Mouse (Mus musculus) frontal cortex, adult (tissue): Measurements from ENCODE around the gene Lrsam1.

ENCODE experiments used
- ATAC-seq: cut with Nextera tagmentation; 2 replicates; pipeline ENCODE4 v1.9.2; 2017; ENCODE audit warnings: mild to moderate bottlenecking, moderate library complexity, mixed read lengths; ENCODE audit not compliant: low TSS enrichment

Lrsam1 gene

GRCm38 (mm10) chr2:32966689-32967631 is 5.5 kb upstream of the Lrsam1 start:
- peak; percentile 70 for ATAC-seq

DNA sequence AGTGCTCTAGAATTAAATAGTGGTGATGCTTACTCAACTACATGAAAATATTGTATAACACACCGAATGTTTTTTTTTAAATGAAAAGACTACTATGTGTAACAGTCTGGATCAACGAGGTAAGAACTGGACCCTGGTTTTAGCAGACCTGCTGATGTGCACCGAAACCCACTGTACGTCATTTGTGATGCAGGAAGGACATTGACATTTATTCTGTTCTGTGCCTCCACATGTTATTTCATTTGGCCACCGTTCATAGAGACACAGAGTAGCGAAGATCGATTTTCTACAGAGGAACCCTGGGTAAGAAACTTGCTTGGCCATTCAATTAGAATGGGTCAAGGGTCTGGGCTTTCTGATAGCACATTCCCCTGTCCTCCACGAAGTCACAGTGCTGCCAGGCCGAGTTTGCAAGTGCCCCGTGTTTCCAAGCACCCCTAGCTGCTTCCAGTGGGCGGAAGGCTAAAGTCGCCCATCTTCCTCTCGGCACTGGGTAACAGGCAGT is 4.8 kb upstream of the Lrsam1 start:
- no peak for ATAC-seq

DNA sequence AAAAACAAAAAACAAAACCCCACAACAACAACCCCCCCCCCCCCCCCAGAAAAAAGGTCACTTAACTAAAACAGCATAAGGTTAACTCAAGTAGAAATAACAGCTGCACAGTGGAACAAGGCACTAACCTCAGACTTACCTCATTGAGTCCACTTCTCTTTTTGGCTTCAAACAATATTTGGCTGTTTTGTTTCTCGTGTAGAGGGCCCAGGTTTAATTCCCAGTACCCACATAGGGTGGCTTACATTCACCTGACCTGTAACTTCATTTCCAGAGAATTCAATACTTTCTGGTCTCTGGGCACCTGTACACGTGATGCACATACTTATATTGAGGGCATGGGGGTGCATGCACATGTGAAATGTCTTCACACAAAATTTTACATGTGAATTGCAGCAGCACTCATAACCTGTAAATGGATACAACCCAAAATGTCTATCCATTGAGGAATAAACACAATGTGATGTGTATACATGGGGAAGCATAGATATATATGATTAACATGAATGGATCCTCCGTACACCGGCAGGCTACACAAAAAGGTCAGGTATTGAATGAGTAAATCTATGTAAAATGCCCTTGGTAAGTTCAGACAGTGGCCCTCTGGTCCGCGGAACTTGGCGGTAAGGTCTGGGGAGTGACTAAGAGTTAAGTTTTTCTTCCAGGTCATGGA is 4.2 kb upstream of the Lrsam1 start:
- no peak for ATAC-seq

DNA sequence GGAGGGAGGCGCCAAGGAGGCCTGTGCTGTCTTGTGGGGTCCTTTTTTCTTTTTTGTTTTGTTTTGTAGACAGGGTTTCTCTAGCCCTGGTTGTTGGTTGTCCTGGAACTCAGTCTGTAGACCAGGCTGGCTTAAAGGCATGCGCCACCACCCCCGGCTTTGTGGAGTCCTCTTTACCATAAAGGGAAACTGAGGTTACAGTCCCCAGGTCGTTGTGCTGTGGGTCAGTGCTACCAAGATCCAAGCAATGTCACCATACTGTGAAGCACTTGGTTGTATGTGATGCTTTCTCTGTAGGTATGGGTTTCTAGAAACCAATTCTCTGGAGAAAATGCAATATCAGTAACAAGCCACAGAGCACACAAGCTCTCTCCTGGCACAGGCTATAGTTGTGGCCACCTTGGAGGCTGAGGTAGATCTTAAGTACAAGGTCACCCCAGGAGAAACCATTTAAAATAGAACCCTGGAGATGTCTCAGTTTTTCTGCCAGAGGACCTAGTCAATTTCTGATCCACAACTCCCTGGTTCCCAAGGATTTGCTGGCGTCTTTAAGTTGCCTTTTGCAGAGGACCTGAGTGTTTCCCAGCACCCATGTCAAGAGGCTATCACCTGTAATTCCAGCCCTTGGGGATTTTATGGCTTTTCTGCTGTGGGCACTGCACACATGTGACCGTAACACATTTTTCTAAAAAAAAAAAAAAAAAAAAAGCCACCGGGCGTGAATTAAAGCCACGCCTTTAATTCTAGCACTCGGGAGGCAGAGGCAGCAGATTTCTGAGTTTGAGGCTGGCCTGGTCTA is 3.4 kb upstream of the Lrsam1 start:
- no peak for ATAC-seq

DNA sequence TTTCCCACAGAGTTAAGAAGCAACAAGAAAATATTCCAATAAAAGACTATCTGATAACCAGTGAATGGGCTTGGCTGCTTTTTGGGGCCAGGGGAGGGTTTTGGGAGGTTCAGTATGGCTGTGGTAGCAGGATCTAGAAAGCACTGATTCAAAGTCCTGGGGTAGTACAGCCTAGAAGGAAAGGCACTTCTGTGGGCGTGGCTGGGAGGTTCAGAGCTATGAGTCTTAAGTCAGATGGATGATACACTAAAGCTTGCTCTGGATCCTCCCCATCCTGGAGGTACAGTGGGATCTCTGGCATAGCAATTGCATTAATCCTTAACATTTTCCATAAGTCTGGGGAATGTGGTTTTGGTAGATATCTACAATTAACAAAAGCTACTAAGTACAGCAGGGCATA is 2.6 kb upstream of the Lrsam1 start:
- ATAC-seq: no peak

DNA sequence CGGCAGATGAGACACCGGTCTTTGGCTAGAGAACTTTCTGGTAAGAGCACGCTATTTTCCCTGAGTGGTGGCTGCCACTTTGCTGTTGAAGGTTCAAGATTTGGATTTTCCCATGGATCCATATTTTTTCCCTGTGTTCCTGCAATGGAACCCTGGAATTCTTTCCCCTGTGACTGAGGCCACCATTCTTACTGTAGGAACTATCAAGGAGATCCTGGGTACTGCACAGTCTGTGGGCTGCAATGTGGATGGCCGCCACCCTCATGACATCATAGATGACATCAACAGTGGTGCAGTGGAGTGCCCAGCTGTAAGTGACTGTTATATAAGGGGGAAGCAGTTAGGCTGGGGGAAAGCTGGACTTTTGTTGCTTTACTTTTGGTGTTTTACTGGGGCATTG is 2.1 kb upstream of the Lrsam1 start:
- ATAC-seq: no peak

GRCm38 (mm10) chr2:32962875-32963220 is 1.4 kb upstream of the Lrsam1 start:
- no peak for ATAC-seq

GRCm38 (mm10) chr2:32962062-32962874 is 854 bp upstream of the Lrsam1 start:
- ATAC-seq: no peak

DNA sequence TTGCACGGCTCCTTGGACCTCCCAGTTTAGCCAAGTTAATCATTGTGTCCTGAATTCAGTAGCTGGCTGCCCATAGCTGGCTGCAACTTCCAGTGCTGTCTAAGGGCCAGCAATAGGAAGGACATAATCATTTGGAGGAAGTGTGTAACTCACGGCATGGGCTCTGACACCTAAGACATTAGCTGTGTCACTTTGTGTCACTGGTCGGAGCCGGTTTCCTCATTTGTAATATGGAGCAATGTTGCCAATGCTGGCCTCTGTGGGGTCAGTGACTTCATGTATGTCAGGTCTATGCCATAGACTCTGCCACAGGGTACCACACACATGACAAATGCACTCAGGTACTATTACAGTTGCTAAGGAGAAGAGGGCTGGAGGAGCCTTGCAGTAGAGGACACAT is 1.1 kb downstream of the Lrsam1 start:
- ATAC-seq: no peak

- 0 out of 2 replicates have a peak, but pooled peaks have one; percentile 4 for ATAC-seq
These were observed 4.1 kb downstream of the Lrsam1 start for GRCm38 (mm10) chr2:32957344-32957743.

DNA sequence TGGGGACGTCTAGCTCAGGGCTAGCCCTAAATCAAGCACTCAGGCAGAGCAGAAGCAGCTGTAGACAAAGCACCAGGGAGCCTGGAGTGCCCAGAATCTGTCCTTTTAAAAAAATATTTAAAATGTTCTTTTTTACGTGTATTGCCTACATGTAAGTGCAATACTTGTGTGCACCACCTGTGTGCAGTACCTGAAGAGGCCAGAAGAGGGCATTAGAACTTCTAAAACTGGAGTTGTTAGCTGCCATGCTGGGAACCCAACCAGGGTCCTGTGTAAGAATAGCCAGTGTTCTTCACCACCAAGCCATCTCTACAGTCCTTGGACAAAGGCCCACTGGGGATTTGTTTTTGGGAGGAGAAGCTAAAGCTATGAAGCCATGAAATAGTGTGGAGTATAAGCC is 6.8 kb downstream of the Lrsam1 start:
- no peak for ATAC-seq

DNA sequence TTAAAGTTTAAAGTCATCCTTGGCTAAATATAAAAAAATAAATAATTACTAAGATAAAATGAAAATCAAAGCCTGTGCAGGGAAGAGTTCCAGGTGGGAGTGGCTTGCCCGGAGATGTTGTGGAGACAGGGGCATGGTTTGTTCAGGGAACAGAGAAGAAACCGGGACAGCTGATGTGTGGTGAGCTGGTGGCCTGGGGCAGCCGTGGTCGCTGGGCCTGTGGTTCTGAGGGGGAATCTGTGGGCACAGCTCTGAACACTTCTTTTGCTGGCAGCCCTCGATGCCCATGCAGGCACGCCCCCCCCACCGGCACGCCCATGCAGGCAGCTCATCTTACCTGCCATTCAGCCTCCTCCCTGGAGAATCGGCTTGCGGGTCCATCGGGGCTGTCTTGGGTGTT is 14.0 kb downstream of the Lrsam1 start:
- ATAC-seq: no peak

DNA sequence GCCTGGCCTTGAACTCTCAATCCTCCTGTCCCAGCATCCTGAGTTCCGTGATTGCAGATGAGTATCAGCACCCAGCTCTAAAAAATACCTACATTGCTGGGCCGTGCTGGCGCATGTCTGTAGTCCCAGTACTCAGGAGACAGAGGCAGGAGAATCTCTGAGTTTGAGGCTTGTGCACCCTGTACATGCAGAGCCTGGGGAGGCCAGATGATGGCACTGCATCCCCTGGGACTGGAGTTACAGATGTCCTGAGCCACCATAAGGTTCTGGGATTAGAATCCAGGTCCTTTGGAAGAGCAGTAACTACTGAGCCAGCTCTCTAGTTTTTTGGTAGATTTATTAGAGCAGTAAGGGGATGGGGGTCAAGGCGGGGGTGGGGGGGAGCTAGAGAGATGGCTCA is 20.9 kb downstream of the Lrsam1 start:
- ATAC-seq: no peak

DNA sequence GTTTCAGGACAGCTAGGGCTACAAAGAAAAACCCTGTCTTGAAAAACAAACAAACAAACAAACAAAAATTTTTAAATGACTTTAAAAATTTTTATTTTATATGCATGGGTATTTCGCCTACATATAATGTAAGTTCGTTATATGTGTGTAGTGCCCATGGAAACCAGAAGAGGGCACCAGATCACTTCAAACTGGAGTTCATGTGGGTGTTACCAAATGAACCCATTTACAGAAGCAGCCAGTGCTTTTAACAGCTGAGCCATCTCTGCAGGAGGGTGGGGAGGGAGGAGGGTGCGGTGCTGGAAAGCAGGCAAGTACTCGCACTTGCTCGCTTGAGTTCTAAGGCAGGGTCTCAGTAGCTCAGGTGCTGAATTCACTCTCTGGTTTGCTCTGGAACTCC is 22.0 kb downstream of the Lrsam1 start:
- peak; percentile 55; the same call in 1 of the 2 replicates for ATAC-seq

- no peak for ATAC-seq
These were observed 22.7 kb downstream of the Lrsam1 start for GRCm38 (mm10) chr2:32938741-32939140.

- ATAC-seq: no peak
These were observed 29.7 kb downstream of the Lrsam1 start for GRCm38 (mm10) chr2:32931730-32932129.

DNA sequence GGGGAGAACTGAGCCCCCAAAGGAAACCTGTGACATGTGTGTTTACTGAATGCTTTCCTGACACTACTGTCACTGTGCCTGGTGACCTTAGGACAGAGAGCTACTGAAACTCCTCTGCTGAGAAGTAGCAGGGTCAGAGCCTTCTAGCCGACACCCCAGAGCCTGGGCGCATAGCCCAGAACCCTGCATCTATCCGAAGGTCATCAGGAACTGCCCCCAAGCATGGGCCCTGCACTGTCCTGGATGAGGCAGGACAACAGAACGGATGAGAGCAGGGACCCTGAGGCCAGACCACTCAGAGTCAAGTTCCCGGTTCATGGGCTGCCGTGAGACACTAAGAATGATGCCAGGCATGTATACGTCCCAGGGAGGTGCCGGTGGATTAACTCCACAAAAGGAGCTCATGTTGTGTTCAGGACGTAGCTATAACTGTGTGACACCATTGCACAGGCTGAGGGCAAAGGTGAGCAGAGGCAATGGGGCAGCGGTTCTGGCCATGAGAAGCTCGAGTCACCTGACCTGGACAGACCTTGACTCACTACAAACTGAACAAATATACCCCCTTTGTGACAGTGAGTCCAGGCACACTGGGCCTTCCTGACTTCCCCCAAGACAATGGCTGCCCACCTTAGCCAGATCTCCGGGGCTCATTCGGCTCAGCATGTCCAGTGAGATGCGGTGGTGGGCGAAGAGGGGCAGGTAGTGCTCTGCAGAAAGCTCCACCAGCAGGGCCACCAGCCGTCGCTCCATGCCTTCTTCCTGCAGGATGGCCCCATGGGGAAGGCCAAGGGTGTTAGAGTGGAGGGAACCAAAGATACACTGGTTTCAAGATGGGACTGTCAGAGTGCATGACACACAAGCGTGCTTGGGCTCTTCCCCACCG is 32.2 kb downstream of the Lrsam1 start:
- ATAC-seq: no peak

- peak; percentile 87 for ATAC-seq
These were observed 33.0 kb downstream of the Lrsam1 start for GRCm38 (mm10) chr2:32928235-32928946.

- ATAC-seq: no peak
These were observed 33.7 kb downstream of the Lrsam1 start for GRCm38 (mm10) chr2:32927624-32928234.
